Mouse (Mus musculus): ENCODE measurements around the gene Gcsh.

The Gcsh gene

GRCm38 (mm10) chr8:116942284-116943058 lies 50.9 kb downstream of the Gcsh start:
- in situ Hi-C loops (cut with MboI; ENCODE audit: low pct_unique_long_range_greater_than_20kb in 1 of 2, low sequenced_read_pairs in 2 of 2, unreplicated experiment in 1 of 2), result loop anchor here in 1 of 2 experiments (5.0 kb wide), 1 partner anchor 35 kb away; the partner anchor contains the start of gene 1700030J22Rik

- in situ Hi-C loops (cut with MboI; ENCODE audit: low pct_unique_long_range_greater_than_20kb in 1 of 2, low sequenced_read_pairs in 2 of 2, unreplicated experiment in 1 of 2), result no loop called here
These were observed 57.8 kb downstream of the Gcsh start for GRCm38 (mm10) chr8:116935506-116935905.

- in situ Hi-C loops (cut with MboI; ENCODE audit: low pct_unique_long_range_greater_than_20kb in 1 of 2, low sequenced_read_pairs in 2 of 2, unreplicated experiment in 1 of 2), result no loop called here
These were observed 58.4 kb downstream of the Gcsh start for GRCm38 (mm10) chr8:116934976-116935375.
